Mouse (Mus musculus): ENCODE results near the gene Opn1mw. TPM values are rescaled to one million over a fixed set of nuclear protein-coding genes. Genes with fewer than 3 reads are reported as not detected.
A peak's percentile ranks its signal among the peaks of the same experiment; 100 is the strongest.

The Opn1mw gene
- polyA plus RNA-seq (2015; fragmentation: Nextera tagmentation; extraction: Ambion mirVana), result not detected in 2 replicates

GRCm38 (mm10) chrX:74127164-74127563 is at the start of gene Opn1mw:
Gene Opn1mw, plus strand, starts transcription at chrX:74127464.
- H3K36me3 ChIP-seq, result no peaks in the 10 kb centered on the region
- no peak within 1 kb of the TSS for H3K9ac ChIP-seq
- H3K27ac ChIP-seq, result no peak within 1 kb of the TSS
- H3K4me2 ChIP-seq, result no peak within 1 kb of the TSS
- no peaks in the 10 kb centered on the region for H3K27me3 ChIP-seq
- ATAC-seq (replicated peaks; ENCODE audit: insufficient number of reproducible peaks, insufficient read depth, low FRiP score, low read depth), result no peak
- no peaks in the 10 kb centered on the region for H3K9me3 ChIP-seq (replicated peaks)
- no peaks in the 10 kb centered on the region for H3K4me1 ChIP-seq (replicated peaks)
- no peak within 1 kb of the TSS for H3K4me3 ChIP-seq

DNA sequence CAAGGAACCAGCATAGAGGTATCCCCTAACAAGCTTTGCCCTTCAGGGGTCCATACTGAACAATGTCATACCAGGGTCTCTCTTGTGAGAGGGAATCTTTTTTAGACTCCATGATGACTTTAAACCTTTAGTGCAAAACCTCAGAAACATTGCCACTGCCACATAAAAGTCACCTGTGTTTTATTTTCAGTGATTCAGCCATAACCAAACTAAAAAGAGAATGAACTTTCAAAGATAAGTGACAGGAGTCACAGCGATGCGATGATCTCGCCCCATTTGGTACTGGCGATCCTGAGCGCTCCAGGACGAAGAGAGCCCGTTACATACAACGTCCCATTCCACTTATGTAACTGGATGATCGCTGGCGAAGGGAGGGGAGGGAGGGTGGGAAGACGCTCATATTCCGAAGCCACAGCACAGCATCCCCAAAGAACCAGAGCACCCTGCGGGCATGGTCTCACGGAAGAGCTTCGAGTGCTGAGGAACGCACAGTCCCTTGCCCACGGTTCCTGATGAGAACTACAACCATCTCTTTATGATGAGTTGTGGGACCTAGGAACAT is 42.9 kb upstream of the Opn1mw start:
- H3K4me2 ChIP-seq, result peak overlapping the region; percentile 65
- H3K36me3 ChIP-seq, result no peaks in the 10 kb centered on the region
- H3K9ac ChIP-seq, result peak overlapping the region; percentile 84
- no peak for ATAC-seq (replicated peaks; ENCODE audit: insufficient number of reproducible peaks, insufficient read depth, low FRiP score, low read depth)
- H3K4me3 ChIP-seq, result peak overlapping the region; percentile 68
- H3K27me3 ChIP-seq, result no peaks in the 10 kb centered on the region
- 13% methylated on average over 17 of the region's 17 CpGs for WGBS
- H3K9me3 ChIP-seq (replicated peaks), result no peaks in the 10 kb centered on the region
- H3K27ac ChIP-seq, result peak overlapping the region; percentile 96
- peaks cover 12% of the 10 kb centered on the region; the same call in 1 of the 2 replicates for H3K4me1 ChIP-seq (replicated peaks)

GRCm38 (mm10) chrX:74084946-74085498 is 42.2 kb upstream of the Opn1mw start:
- H3K9ac ChIP-seq, result peak overlapping the region; percentile 84
- peak overlapping the region; percentile 65 for H3K4me2 ChIP-seq
- H3K27ac ChIP-seq, result peak overlapping the region; percentile 96
- no peaks in the 10 kb centered on the region for H3K27me3 ChIP-seq
- H3K36me3 ChIP-seq, result no peaks in the 10 kb centered on the region
- H3K4me3 ChIP-seq, result peak overlapping the region; percentile 68
- H3K4me1 ChIP-seq (replicated peaks), result peaks cover 12% of the 10 kb centered on the region; the same call in 1 of the 2 replicates
- WGBS, result 8% methylated on average over 48 of the region's 56 CpGs
- H3K9me3 ChIP-seq (replicated peaks), result no peaks in the 10 kb centered on the region
- peak; percentile 80 for ATAC-seq (replicated peaks; ENCODE audit: insufficient number of reproducible peaks, insufficient read depth, low FRiP score, low read depth)

- Histone ChIP-seq H3K9ac (peak overlapping the region; percentile 84), H3K9me3 (replicated peaks) (no peaks in the 10 kb centered on the region), H3K36me3 (no peaks in the 10 kb centered on the region), H3K4me3 (peak overlapping the region; percentile 68), H3K4me1 (replicated peaks) (peaks cover 12% of the 10 kb centered on the region; the same call in 1 of the 2 replicates), H3K4me2 (peak overlapping the region; percentile 54), H3K27me3 (no peaks in the 10 kb centered on the region), H3K27ac (peak overlapping the region; percentile 96)
- peak; percentile 99 for ATAC-seq (replicated peaks; ENCODE audit: insufficient number of reproducible peaks, insufficient read depth, low FRiP score, low read depth)
- 10% methylated on average over 21 of the region's 27 CpGs for WGBS
These were observed 41.6 kb upstream of the Opn1mw start for GRCm38 (mm10) chrX:74085601-74086038.

- no peak overlapping the region for H3K27ac ChIP-seq
- H3K4me1 ChIP-seq (replicated peaks), result no peaks in the 10 kb centered on the region
- no peaks in the 10 kb centered on the region for H3K9me3 ChIP-seq (replicated peaks)
- no peak overlapping the region for H3K4me2 ChIP-seq
- H3K9ac ChIP-seq, result no peak overlapping the region
- peaks cover 3% of the 10 kb centered on the region; the same call in 1 of the 2 replicates for H3K27me3 ChIP-seq
- no peaks in the 10 kb centered on the region for H3K36me3 ChIP-seq
- H3K4me3 ChIP-seq, result no peak overlapping the region
- no peak for ATAC-seq (replicated peaks; ENCODE audit: insufficient number of reproducible peaks, insufficient read depth, low FRiP score, low read depth)
- WGBS, result 70% methylated on average over 1 of the region's 1 CpGs
These were observed 32.1 kb upstream of the Opn1mw start for GRCm38 (mm10) chrX:74095130-74095529.

- H3K27ac ChIP-seq, result peak overlapping the region; percentile 91
- H3K9me3 ChIP-seq (replicated peaks), result no peaks in the 10 kb centered on the region
- no peak; the same call in 1 of the 2 replicates for ATAC-seq (replicated peaks; ENCODE audit: insufficient number of reproducible peaks, insufficient read depth, low FRiP score, low read depth)
- 42% methylated on average over 4 of the region's 4 CpGs for WGBS
- no peaks in the 10 kb centered on the region for H3K36me3 ChIP-seq
- peak overlapping the region; percentile 13; the same call in 1 of the 2 replicates for H3K4me2 ChIP-seq
- no peak overlapping the region for H3K4me3 ChIP-seq
- no peak overlapping the region for H3K9ac ChIP-seq
- no peaks in the 10 kb centered on the region for H3K27me3 ChIP-seq
- H3K4me1 ChIP-seq (replicated peaks), result no peaks in the 10 kb centered on the region
These were observed 23.6 kb upstream of the Opn1mw start for GRCm38 (mm10) chrX:74103457-74104188.

DNA sequence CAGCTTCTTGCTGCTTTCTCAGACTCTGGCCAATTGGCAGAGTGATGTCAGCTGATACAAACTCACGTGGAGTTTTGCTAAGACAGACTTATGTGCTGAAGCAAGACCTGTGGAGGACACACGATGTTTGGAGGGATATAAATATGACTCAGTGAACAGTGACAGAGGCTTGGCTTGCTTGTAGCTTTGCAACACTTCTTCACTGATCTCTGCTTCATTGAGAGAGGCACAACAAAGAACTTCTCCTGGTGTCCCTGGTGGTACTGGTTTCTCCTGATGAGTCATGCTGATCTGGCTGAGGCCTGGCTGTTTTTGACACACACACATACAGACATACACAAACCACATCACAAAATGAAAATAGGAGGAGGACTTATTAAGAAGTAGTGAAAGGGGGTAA is 21.3 kb upstream of the Opn1mw start:
- Histone ChIP-seq H3K27ac (no peak overlapping the region), H3K4me1 (replicated peaks) (no peaks in the 10 kb centered on the region), H3K27me3 (no peaks in the 10 kb centered on the region), H3K36me3 (no peaks in the 10 kb centered on the region), H3K9ac (no peak overlapping the region), H3K9me3 (replicated peaks) (no peaks in the 10 kb centered on the region), H3K4me3 (no peak overlapping the region), H3K4me2 (no peak overlapping the region)
- ATAC-seq (replicated peaks; ENCODE audit: insufficient number of reproducible peaks, insufficient read depth, low FRiP score, low read depth), result no peak
- 43% methylated on average over 2 of the region's 2 CpGs for WGBS

DNA sequence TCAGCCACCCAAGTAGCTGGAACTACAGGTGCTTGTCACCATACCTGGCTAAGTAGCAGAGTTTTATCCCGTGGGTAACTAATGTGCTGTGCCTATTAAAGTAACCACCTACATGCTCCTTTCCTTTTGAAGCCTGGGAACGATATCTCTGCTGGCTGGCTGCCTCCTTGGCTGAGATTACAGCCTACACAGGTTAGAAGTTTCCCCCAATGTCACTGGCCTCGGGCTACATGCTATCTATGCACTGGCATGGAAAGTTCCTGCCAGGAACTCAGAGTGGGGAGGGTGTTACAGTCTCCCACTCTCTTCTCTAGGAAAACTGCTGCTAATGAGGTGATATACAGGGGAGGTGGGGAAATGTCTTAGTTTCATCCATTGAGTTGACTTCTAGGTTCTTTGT is 18.5 kb upstream of the Opn1mw start:
- H3K4me3 ChIP-seq, result no peak overlapping the region
- 0 out of 2 replicates have a peak overlapping the region, but pooled peaks have one; percentile 16 for H3K27ac ChIP-seq
- 28% methylated on average over 3 of the region's 3 CpGs for WGBS
- no peaks in the 10 kb centered on the region for H3K36me3 ChIP-seq
- H3K27me3 ChIP-seq, result no peaks in the 10 kb centered on the region
- no peak for ATAC-seq (replicated peaks; ENCODE audit: insufficient number of reproducible peaks, insufficient read depth, low FRiP score, low read depth)
- H3K4me2 ChIP-seq, result no peak overlapping the region
- H3K4me1 ChIP-seq (replicated peaks), result no peaks in the 10 kb centered on the region
- H3K9ac ChIP-seq, result no peak overlapping the region
- H3K9me3 ChIP-seq (replicated peaks), result no peaks in the 10 kb centered on the region

DNA sequence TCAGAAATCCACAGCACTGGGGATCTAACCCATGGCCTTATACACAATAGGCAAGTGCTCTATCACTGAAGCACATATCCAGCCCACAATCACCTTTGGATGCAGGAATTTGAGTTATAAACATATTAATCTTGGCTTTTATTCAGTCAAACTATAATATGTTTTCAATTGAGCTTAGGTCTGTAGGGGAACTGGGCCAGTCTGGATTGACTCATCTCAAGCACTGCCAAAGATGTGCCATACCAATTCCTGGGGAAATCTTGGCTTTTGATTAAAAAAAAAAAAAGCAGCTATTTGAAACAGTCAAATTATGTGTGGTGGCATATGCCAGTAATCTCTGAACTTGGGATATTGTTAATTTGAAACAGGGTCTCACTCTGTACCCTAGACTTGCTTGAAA is 13.2 kb upstream of the Opn1mw start:
- no peak overlapping the region for H3K4me2 ChIP-seq
- no peak for ATAC-seq (replicated peaks; ENCODE audit: insufficient number of reproducible peaks, insufficient read depth, low FRiP score, low read depth)
- no peaks in the 10 kb centered on the region for H3K9me3 ChIP-seq (replicated peaks)
- H3K4me3 ChIP-seq, result no peak overlapping the region
- no peaks in the 10 kb centered on the region for H3K27me3 ChIP-seq
- H3K36me3 ChIP-seq, result no peaks in the 10 kb centered on the region
- H3K4me1 ChIP-seq (replicated peaks), result no peaks in the 10 kb centered on the region
- no peak overlapping the region for H3K27ac ChIP-seq
- no peak overlapping the region for H3K9ac ChIP-seq

DNA sequence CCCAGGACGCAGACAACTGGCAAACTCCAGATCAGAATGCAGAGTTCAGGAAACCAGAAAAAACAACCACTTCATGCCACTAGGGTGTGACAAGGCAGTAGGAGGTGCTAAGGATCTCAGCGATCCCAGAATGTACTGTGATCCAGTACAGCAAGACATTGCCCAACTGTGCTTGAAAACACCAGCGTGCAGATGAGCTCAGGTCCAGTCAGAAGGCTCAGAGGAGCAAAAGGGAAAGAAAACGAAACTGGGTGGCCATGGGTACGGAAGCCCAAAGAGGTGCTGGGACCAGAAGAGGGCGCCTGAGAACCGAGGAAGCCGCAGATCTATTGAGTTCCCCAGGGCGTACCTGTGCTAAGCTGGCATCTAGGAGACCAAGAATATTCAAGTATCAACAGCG is 11.8 kb upstream of the Opn1mw start:
- peak overlapping the region; percentile 53 for H3K4me2 ChIP-seq
- 0 out of 2 replicates have a peak, but pooled peaks have one; percentile 43 for ATAC-seq (replicated peaks; ENCODE audit: insufficient number of reproducible peaks, insufficient read depth, low FRiP score, low read depth)
- 13% methylated on average over 10 of the region's 10 CpGs for WGBS
- no peaks in the 10 kb centered on the region for H3K4me1 ChIP-seq (replicated peaks)
- H3K9ac ChIP-seq, result peak overlapping the region; percentile 28; the same call in 1 of the 2 replicates
- no peaks in the 10 kb centered on the region for H3K36me3 ChIP-seq
- H3K9me3 ChIP-seq (replicated peaks), result no peaks in the 10 kb centered on the region
- H3K27me3 ChIP-seq, result no peaks in the 10 kb centered on the region
- H3K4me3 ChIP-seq, result peak overlapping the region; percentile 43
- no peak overlapping the region for H3K27ac ChIP-seq

DNA sequence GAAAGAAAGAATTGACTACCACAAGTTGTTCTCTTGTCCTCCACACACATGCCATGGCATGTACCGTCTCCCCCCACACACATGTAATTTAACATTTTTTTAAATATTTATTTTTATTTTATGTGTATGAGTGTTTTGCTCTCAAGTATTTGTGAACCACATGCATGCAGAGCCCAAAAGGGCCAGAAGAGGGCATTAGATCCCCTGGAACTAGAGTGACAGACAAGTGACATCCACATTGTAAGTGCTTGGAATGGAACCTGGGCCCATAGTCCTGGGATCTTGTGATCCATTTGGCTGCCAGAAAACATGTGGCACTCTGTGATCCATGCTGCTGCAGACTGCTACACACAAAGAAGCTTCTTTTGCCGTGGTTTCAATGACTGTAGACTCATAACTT is 2.3 kb upstream of the Opn1mw start:
- H3K36me3 ChIP-seq, result no peaks in the 10 kb centered on the region
- no peak overlapping the region for H3K4me3 ChIP-seq
- no peak overlapping the region for H3K27ac ChIP-seq
- ATAC-seq (replicated peaks; ENCODE audit: insufficient number of reproducible peaks, insufficient read depth, low FRiP score, low read depth), result no peak
- H3K9ac ChIP-seq, result no peak overlapping the region
- no peaks in the 10 kb centered on the region for H3K27me3 ChIP-seq
- H3K4me2 ChIP-seq, result no peak overlapping the region
- 45% methylated on average over 2 of the region's 2 CpGs for WGBS
- H3K9me3 ChIP-seq (replicated peaks), result no peaks in the 10 kb centered on the region
- H3K4me1 ChIP-seq (replicated peaks), result no peaks in the 10 kb centered on the region
